Mouse (Mus musculus): ENCODE results near the gene A930004D18Rik. TPM values are rescaled to one million over a fixed set of nuclear protein-coding genes. Genes with fewer than 3 reads are reported as not detected.
"Not testable (repeated sequence)": the region's sequence is repeated elsewhere in the genome, so short reads cannot be mapped to it uniquely, and the experiment has no call there.

The A930004D18Rik gene
- total RNA-seq, 2 experiments from 2014 or later: 4.7 to 5.0 TPM

DNA sequence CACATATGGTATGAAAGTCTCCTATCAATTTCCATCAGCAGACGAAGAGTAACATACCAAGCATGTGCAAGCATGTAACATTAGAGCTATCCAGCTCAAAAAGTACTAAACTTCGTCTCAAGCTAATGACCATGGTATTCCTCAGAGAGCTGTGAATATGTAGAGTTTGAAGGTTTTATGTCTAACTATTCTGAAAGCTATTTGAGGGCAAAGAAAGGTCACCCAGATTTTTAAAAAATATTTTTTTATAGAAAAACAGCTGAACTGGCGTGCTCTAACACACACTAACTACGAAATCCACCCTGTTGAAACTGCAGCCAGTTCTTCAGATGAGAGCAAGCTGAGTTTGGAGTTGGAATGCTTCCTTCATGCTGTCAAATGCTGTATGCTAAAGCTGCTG is 33.3 kb downstream of the A930004D18Rik start:
- no peak for DNase-seq

DNA sequence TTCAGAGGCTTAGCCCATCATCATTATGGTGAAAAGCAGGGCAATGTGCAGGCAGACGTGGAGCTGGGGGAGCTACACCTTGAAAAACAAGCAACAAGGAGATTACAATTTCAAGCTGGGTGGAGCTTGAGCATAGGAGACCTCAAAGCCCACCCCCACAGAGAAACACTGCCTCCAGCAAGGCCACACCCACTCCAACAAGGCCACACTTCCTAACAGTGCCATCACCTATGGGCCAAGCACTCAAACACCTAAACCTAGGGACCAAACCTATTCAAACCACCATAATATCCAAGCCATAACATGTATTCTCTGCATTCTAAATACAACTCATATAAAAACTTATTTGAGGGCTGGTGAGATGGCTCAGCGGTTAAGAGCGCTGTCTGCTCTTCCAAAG is 35.2 kb downstream of the A930004D18Rik start:
- DNase-seq: no peak

DNA sequence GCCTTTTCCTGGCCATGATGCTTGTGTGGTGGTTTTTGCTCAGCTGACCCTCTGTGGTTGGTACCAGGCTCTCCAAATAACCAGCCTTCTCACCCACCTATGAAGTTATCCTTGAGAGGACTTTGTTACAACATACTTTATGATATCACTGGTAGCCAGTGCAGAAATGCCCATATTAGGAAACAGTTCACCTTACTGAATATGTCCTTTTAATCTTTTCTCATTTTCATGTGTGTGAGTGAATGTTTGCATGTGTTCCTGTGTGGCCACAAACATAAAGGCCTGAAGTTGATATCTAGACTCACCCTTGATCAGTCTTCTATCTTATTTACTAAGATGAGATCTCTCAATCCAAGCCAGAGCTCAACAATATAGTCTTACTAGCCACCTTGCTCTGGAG is 40.7 kb downstream of the A930004D18Rik start, which contains the start of gene H2al2a:
TSS of gene H2al2a (minus strand) at position 101 of the 400 bp plus-strand sequence.
- DNase-seq: no peak

DNA sequence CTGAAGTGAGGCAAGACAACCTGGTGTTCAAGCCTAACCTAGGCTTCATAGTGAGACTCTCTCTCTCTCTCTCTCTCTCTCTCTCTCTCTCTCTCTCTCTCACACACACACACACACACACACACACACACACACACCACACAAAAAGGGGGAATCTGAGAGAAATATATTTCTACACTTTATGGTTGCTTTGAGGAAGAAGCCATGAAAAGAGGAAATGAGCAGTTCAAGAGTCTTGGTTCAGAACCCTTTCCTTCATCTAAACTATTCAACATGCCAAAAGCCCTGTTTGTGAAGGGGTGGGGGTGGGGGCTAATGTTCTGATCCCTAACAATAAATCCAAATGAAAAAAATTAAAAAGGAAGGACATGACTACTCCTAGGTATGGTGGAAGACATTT is 48.0 kb downstream of the A930004D18Rik start:
- DNase-seq: no peak

DNA sequence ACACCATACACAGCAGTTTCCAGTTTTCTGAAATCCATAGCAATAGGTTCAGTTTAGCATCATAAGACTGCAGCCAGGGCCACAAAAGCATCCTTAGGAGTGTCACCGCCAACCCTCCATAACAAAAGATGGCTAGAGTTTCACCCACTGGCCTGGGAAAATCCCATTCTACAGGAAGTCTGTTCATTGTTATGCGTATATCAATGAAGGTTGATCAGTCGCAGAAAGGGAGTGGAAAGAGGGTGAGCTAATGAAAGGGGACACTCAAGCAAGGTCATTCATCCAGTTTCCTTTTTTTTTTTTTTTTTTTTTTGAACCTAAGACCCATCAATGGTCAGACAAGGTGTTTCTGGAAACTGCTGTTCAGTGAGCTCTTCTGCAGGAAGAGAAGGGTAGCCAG is 48.4 kb downstream of the A930004D18Rik start:
- DNase-seq: no peak

DNA sequence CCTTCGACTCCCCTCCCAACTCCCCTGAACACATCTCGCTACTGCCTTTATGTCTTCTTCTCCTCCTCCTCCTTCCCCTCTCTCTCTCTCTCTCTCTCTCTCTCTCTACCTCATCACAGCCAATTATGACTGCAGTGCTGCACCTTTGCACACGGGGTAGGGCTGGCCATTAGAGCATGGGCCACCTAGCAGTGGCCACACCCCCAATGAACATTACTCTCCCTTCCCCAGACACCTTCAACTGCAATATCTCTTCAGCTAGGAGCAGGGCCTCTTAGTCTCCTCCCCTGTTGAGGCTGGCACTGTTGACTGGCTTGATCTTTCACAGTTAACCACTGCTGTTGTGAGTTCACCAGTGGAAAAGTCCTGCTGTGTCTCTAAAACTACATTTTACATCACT is 50.8 kb downstream of the A930004D18Rik start:
- no peak for DNase-seq

DNA sequence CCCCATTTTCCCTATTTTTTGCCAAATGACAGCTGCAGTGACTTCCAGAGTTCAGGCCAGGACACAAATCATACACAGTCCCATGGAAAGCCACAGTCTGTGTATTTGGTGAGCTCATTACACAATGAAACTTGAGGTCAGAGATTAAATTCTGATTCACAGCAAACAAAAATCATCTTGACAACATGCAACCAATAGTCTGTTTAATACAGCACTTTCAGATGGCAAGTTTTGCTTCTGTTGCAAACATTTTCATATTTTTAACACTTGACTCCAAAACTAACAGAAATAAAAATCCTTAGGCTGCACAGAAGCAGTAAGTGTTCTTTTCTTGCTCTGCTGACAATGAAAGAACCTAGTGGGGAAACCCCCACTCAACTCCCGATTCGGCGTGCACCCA is 52.8 kb downstream of the A930004D18Rik start:
- no peak for DNase-seq

DNA sequence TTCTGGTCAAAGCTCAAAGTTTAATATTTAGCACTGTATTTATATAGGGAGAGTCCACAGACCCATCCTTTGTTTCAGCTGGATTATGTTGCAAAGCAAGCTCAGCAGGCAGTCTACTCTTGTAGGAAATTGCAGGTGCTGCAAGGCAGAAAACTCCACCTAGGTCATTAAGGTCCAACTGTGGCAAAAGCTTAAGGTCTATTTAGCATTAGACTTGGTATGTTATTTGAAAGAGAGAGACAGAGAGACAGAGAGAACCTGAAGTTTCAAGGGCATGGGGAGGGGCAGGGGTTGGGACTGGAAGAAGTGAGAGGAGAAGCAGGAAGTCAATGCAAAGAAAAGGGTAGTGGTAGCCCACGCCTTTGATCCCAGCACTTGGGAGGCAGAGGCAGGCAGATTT is 54.8 kb downstream of the A930004D18Rik start:
- no peak for DNase-seq

DNA sequence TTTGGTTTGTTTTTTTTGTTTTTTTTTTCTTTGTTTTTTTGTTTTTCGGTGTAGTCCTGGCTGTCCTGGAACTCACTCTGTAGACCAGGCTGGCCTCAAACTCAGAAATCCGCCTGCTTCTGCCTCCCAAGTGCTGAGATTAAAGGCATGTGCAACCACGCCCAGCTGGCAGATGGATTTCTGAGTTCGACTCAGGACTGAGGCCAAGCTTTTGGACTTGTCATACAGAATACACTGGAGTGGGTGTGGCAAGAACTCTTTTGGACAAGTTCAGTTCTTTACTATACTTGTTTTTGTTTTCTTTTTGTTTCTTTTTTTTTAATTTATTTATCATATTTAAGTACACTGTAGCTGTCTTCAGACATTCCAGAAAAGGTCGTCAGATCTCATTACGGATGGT is 58.8 kb downstream of the A930004D18Rik start:
- DNase-seq: no peak

DNA sequence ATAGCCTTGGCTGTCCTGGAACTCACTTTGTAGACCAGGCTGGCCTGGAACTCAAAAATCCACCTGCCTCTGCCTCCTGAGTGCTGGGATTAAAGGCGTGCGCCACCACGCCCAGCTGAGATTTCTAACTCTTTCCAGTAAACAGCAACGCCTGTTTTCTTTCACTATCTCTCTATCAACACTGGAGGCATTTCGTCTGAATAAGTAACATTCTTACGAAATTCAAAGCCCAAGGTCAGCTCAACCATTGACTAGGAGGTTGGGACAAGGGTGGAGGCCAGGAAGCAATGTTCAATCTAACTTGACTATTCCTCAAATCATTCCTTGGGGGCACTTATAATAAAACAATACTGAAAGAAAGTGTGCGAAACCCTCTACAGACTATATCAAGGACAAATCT is 59.3 kb downstream of the A930004D18Rik start:
- not testable (repeated sequence) for DNase-seq

DNA sequence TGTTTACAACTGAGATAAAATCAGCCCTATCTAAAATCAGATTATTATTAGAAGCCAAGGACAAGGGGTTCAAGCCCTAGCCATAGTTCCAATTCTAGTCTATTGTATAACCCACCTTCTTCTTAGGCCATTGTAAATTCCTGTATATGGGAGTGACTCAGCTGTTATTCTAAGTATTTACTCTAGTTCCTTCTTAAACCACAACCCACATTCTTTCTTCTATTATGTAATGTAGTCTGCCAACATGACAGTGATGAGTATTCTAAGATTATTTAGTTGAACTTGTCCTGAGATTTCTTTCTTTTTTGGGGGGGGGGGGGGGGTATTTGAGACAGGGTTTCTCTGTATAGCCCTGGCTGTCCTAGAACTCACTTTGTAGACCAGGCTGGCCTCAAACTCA is 59.9 kb downstream of the A930004D18Rik start:
- not testable (repeated sequence) for DNase-seq

DNA sequence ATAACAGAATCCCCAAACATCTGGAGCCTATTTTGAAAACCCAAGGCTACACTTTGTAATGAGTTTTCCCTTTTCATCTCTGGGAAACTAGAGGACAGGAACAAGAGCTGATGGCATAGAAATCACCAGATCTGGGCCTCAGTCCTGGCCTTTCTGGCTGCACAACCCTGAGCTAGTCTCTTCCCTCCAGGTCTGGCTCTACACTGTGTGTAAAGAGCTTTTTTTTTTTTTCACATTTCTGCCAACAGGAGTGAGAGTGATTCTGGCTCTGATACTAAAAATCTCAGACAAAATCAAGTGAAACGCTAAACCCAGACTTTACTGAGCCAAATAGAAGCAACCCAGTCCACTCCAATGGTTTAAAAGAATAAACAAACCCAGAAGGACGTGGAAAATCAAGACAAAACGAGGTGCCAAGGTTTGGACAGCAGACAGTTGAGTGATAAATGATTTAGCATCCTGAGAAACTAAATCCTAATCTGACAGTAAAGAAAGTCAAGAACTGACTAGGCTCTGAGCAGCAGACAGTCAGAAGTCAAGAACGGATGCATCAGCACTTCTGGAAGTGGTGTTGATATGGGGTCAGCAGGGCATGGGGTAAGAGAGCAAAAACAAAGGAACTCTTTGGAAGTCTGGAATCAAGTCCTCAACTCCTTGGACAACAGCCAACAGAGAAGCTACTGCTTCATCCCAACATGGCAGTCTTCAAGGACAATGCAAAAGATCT is 61.8 kb downstream of the A930004D18Rik start:
- no peak for DNase-seq

Small RNA genes lying within 50 kb of the gene (microRNA-seq; reads per million reads assigned to microRNA genes)
- gene Mir7655: 1.0 to 9.4 reads per million in 2 experiments

Other genes starting within 250 kb of the A930004D18Rik start
- gene H2al2a, start 40.8 kb downstream of the A930004D18Rik start, total RNA-seq (2021): not detected
- 1 to 10 TPM; 6.3 to 7.2 TPM for gene Skida1, start 11.3 kb upstream of the A930004D18Rik start, total RNA-seq (2021)
- 10 to 100 TPM; 41.5 to 44.3 TPM for gene Mllt10, start 17.5 kb upstream of the A930004D18Rik start, total RNA-seq (2021)

All from heart, postnatal 4 days (tissue).